Mouse (Mus musculus): ENCODE measurements around the gene Bcor. TPM values are rescaled to one million over a fixed set of nuclear protein-coding genes. Genes with fewer than 3 reads are reported as not detected.
A peak's percentile ranks its signal among the peaks of the same experiment; 100 is the strongest.

Bcor gene
- polyA plus RNA-seq, 1 experiment, result 6.7 TPM

DNA sequence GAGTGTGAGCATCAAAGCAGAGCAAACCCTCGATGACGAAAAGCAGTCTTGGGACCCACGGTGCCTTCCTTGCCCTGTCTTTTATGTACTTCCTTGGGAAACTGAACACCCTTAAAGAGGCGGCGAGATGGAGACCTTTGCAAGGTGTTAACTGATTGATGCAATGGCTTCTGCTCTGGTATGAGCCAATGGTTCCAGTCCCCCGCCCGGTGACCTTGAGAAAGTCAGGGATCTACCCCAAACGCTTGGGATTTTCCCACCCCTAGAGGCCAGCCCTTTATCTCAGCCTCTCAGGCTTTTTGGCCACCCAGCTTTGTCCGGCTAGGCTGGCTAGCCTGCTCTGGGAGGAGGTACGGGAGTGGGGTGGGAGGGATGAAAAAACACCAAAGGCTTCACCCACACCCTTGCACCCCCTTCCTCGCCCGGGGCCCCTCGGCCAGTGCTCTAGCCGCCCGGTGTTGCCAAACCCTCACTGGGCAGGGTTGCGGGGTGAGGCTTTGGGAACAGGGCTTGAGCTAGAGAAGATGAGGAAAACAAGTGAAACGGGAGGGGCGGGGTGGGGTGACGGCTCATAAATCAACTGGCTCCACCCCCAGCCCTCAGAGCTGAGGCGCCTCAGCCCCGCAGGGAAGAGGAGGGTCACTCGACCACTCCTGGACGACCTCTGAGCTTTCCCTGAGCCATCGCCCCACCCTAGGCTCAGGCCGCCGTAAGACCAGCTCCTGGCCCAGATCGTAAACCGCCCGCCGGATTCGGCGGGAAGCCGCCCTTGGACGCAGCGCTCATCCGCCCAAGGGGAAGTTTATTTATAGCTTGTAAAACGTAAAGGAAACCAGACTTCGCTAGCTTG lies 154.7 kb downstream of the Bcor start:
- peaks cover 12% of the 10 kb centered on the region for H3K4me1 ChIP-seq (ENCODE audit: control insufficient read depth, insufficient read depth, insufficient read length, low read length)
- peak overlapping the region; percentile 62 for H3K4me3 ChIP-seq (ENCODE audit: insufficient read depth, low read depth, low read length)
- peak overlapping the region; percentile 95 for H3K27ac ChIP-seq (replicated peaks; ENCODE audit: low read depth, low read length)

DNA sequence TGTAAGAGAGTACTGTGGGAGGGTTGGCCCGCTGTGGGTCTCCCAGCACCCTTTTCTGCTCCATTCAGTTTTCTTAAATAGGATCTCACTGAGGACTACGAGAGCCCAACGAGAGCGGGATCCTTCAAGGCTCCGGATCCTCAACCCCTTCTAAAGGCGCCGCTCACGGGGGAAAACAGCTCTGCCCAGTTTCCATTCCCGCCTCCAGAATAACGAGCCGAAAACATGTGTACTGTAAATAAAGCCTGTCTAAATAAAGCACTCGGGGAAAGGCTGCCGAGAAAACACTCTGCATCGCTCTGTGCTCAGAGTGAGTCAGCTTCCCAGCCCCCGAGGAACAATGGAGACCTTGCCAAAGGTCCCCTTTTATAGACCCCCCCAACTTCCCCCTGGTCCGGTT lies 155.7 kb downstream of the Bcor start:
- Histone ChIP-seq H3K27ac (replicated peaks; ENCODE audit: low read depth, low read length) (peak overlapping the region; percentile 95), H3K4me1 (ENCODE audit: control insufficient read depth, insufficient read depth, insufficient read length, low read length) (peaks cover 12% of the 10 kb centered on the region), H3K4me3 (ENCODE audit: insufficient read depth, low read depth, low read length) (no peak overlapping the region)

DNA sequence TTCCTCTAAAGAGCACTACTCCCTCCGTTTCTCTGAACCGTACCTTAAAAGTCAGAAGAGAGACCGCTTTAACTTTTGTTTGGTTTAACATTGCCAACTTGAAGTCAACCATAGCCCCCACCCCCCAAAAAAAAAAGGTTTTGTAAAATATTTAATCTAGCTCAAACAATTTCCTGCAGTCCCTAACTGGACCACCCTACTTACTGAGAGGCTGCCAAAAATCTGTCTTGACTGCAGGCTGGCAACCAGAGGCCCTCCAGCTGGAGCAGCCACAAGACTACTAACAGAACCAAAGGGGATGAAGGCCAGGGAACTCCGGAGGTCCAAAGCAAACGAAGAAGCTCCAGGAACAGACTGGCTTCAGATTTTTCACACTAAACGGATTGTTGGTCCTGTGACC lies 156.2 kb downstream of the Bcor start:
- Histone ChIP-seq H3K27ac (replicated peaks; ENCODE audit: low read depth, low read length) (peak overlapping the region; percentile 95), H3K4me1 (ENCODE audit: control insufficient read depth, insufficient read depth, insufficient read length, low read length) (peaks cover 12% of the 10 kb centered on the region), H3K4me3 (ENCODE audit: insufficient read depth, low read depth, low read length) (no peak overlapping the region)

DNA sequence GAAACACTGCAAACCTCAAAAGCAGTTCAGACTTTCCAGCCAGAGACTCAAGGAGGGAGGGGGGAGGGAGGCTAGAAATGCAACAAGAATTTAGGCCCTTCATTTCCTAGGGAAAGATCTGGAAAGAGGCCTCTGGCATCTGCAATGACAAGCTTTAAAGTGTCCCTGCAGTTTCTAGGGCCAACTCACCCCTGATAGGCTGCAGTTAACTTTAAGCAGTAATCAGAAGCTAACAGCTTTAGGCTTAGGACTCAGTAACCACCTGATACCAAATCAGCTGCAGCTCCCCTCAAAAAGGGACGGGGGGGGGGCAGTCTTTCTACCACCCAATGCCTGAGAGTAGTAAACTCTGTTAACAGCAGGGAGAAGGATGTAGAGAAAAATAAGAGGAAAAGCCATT lies 156.6 kb downstream of the Bcor start:
- H3K4me1 ChIP-seq (ENCODE audit: control insufficient read depth, insufficient read depth, insufficient read length, low read length), result peaks cover 12% of the 10 kb centered on the region
- H3K27ac ChIP-seq (replicated peaks; ENCODE audit: low read depth, low read length), result no peak overlapping the region

GRCm38 (mm10) chrX:12003106-12003505 lies 157.0 kb downstream of the Bcor start:
- no peak overlapping the region for H3K4me3 ChIP-seq (ENCODE audit: insufficient read depth, low read depth, low read length)
- H3K4me1 ChIP-seq (ENCODE audit: control insufficient read depth, insufficient read depth, insufficient read length, low read length), result peaks cover 12% of the 10 kb centered on the region
- H3K27ac ChIP-seq (replicated peaks; ENCODE audit: low read depth, low read length), result no peak overlapping the region

More for the DNA sequence above, 156.6 kb downstream of the Bcor start:
- no peak overlapping the region for H3K4me3 ChIP-seq (ENCODE audit: insufficient read depth, low read depth, low read length)

- Histone ChIP-seq H3K4me3 (ENCODE audit: insufficient read depth, low read depth, low read length) (no peak overlapping the region), H3K4me1 (ENCODE audit: control insufficient read depth, insufficient read depth, insufficient read length, low read length) (peaks cover 12% of the 10 kb centered on the region), H3K27ac (replicated peaks; ENCODE audit: low read depth, low read length) (no peak overlapping the region)
These were observed 157.6 kb downstream of the Bcor start for GRCm38 (mm10) chrX:12002596-12002995.

GRCm38 (mm10) chrX:12001969-12002368 lies 158.2 kb downstream of the Bcor start:
- Histone ChIP-seq H3K4me1 (ENCODE audit: control insufficient read depth, insufficient read depth, insufficient read length, low read length) (peaks cover 12% of the 10 kb centered on the region), H3K27ac (replicated peaks; ENCODE audit: low read depth, low read length) (no peak overlapping the region), H3K4me3 (ENCODE audit: insufficient read depth, low read depth, low read length) (no peak overlapping the region)

DNA sequence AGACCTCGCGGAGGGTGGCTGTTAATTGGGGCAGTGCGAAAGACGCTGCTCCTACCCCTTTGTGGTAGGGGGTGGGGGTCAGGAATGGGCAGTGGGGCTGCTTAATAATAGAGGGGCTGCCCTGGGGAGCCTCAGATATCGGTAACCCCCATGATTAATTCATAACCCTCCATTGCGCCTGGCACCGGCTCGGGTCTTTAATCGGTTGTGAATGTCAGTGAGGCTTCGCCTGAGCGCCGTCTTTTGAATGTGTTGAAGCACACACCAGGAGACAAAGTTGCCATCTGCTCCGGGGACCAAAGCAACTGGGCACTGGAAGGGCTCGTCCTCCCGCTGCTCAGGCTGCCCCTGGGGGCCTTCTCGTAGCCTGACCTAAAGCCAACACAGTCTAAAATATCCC lies 158.8 kb downstream of the Bcor start:
- Histone ChIP-seq H3K27ac (replicated peaks; ENCODE audit: low read depth, low read length) (no peak overlapping the region), H3K4me1 (ENCODE audit: control insufficient read depth, insufficient read depth, insufficient read length, low read length) (peaks cover 12% of the 10 kb centered on the region), H3K4me3 (ENCODE audit: insufficient read depth, low read depth, low read length) (no peak overlapping the region)

DNA sequence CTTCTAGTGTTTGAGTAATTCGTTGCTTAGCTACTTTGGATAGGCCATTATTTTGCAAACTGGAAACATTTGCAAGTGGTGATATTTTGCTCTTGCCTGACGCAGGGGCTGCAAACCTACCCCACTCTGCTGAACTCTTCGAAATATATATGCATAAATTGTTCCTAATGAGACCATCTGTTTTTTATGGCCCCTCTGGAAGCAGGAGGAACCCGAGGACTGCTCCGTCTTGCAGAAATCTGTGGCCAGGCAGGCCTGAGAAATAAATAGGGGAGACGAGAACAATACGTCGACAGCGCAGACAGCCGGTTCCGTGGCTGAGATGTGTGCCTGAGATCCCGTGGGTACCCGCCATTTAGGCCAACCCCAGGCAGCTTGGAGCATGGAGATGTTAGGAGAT lies 159.5 kb downstream of the Bcor start:
- Histone ChIP-seq H3K27ac (replicated peaks; ENCODE audit: low read depth, low read length) (no peak overlapping the region), H3K4me1 (ENCODE audit: control insufficient read depth, insufficient read depth, insufficient read length, low read length) (peaks cover 12% of the 10 kb centered on the region), H3K4me3 (ENCODE audit: insufficient read depth, low read depth, low read length) (no peak overlapping the region)

- Histone ChIP-seq H3K27ac (replicated peaks; ENCODE audit: low read depth, low read length) (no peak overlapping the region), H3K4me1 (ENCODE audit: control insufficient read depth, insufficient read depth, insufficient read length, low read length) (peaks cover 9% of the 10 kb centered on the region), H3K4me3 (ENCODE audit: insufficient read depth, low read depth, low read length) (no peak overlapping the region)
These were observed 160.2 kb downstream of the Bcor start for GRCm38 (mm10) chrX:11999951-12000350.

- Histone ChIP-seq H3K4me3 (ENCODE audit: insufficient read depth, low read depth, low read length) (peak overlapping the region; percentile 44), H3K4me1 (ENCODE audit: control insufficient read depth, insufficient read depth, insufficient read length, low read length) (peaks cover 4% of the 10 kb centered on the region), H3K27ac (replicated peaks; ENCODE audit: low read depth, low read length) (no peak overlapping the region)
These were observed 161.2 kb downstream of the Bcor start for GRCm38 (mm10) chrX:11998934-11999336.

- no peak overlapping the region for H3K4me3 ChIP-seq (ENCODE audit: insufficient read depth, low read depth, low read length)
- H3K4me1 ChIP-seq (ENCODE audit: control insufficient read depth, insufficient read depth, insufficient read length, low read length), result no peaks in the 10 kb centered on the region
- H3K27ac ChIP-seq (replicated peaks; ENCODE audit: low read depth, low read length), result no peak overlapping the region
These were observed 163.3 kb downstream of the Bcor start for GRCm38 (mm10) chrX:11996891-11997290.

DNA sequence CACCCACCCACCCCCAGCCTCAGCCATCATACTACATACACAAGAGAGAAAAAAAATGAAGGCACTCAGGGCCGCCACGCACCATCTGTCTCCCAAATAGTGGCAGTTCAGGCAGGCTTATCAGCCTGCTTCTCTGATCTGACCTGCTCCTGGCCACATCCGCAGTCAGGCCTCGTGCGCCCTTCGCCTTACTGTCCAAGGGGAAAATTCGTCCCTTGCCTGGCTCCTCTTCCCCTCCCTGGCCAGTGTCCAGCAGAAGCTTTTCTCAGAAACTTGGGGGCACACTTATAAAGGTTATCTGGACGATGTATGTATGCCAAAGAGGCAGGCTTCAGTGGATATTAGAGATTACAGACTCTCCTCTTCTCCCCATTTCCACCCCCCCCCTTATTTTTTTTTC lies 163.7 kb downstream of the Bcor start:
- no peak overlapping the region for H3K4me3 ChIP-seq (ENCODE audit: insufficient read depth, low read depth, low read length)
- no peaks in the 10 kb centered on the region for H3K4me1 ChIP-seq (ENCODE audit: control insufficient read depth, insufficient read depth, insufficient read length, low read length)

DNA sequence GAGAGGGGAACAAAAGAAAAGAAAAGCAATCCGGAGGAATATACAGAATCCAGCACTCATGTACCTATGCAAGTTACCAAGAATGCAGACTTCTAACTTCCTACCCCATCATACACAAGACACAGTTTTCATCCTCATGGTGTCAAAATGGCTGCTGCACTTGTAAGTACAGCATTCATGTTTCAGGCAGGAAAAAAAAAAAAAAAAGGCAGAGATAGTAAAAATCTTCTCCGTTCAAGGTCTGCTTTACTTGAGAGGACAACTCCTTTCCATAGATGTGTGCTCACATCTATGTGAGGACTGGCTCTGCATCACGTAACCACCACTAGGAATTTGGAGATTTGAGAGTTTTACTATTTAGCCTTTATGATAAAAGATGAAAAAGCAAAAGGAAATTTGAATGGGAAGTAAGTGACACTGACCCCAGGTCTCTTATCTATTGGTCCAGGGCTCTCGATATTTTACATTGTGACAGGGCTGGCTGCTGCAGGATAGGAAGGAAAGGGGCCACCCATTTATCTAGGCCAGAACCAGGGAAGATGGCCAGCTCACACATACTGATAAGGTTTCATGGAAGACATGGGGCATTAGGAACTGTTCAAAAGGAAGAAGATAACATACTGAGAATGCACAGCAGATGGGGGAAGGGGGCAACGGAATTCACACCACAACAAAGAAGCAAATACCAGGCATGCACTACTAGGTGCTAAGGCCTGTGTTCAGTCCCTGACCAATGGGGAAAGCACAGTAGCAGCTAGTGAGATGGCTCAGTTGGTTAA lies 166.3 kb downstream of the Bcor start:
- Histone ChIP-seq H3K4me1 (ENCODE audit: control insufficient read depth, insufficient read depth, insufficient read length, low read length) (no peaks in the 10 kb centered on the region), H3K27ac (replicated peaks; ENCODE audit: low read depth, low read length) (no peak overlapping the region), H3K4me3 (ENCODE audit: insufficient read depth, low read depth, low read length) (no peak overlapping the region)

More for the DNA sequence above, 163.7 kb downstream of the Bcor start:
- H3K27ac ChIP-seq (replicated peaks; ENCODE audit: low read depth, low read length), result no peak overlapping the region

- no peaks in the 10 kb centered on the region for H3K4me1 ChIP-seq (ENCODE audit: control insufficient read depth, insufficient read depth, insufficient read length, low read length)
- no peak overlapping the region for H3K4me3 ChIP-seq (ENCODE audit: insufficient read depth, low read depth, low read length)
- no peak overlapping the region for H3K27ac ChIP-seq (replicated peaks; ENCODE audit: low read depth, low read length)
These were observed 170.7 kb downstream of the Bcor start for GRCm38 (mm10) chrX:11989471-11989870.

All from brown adipose tissue, adult 24 weeks (tissue).